Mouse (Mus musculus) splenic B cell, adult 2 months (primary cell): ENCODE results near the gene Rab25.

Source experiments
- DNase-seq: peaks from one replicate; pipeline ENCODE4 v3.0.0-alpha.2; 2011; ENCODE audit warnings: low read depth, low spot score
- H3K27me3 ChIP-seq: 2 replicates; pipeline ENCODE4 v1.6.1; 2012; ENCODE audit warnings: mild to moderate bottlenecking, low read length, moderate library complexity, mixed read lengths; ENCODE audit not compliant: control insufficient read depth, poor library complexity, insufficient read depth, severe bottlenecking
- H3K36me3 ChIP-seq: 2 replicates; pipeline ENCODE4 v1.6.1; 2012; ENCODE audit warnings: mild to moderate bottlenecking, low read length, moderate library complexity, mixed read lengths; ENCODE audit not compliant: control insufficient read depth, poor library complexity, insufficient read depth, severe bottlenecking

The Rab25 gene

GRCm38 (mm10) chr3:88555069-88555605 lies 7.0 kb upstream of the Rab25 start:
- Histone ChIP-seq H3K36me3 (peaks cover under 1% of the 10 kb centered on the region; the same call in 1 of the 2 replicates), H3K27me3 (no peaks in the 10 kb centered on the region)
- no peak for DNase-seq

GRCm38 (mm10) chr3:88553880-88554586 lies 5.9 kb upstream of the Rab25 start:
- peak; percentile 47 for DNase-seq
- H3K27me3 ChIP-seq = no peaks in the 10 kb centered on the region
- H3K36me3 ChIP-seq = peaks cover 2% of the 10 kb centered on the region; the same call in 1 of the 2 replicates

- Histone ChIP-seq H3K36me3 (peaks cover 3% of the 10 kb centered on the region; the same call in 1 of the 2 replicates), H3K27me3 (no peaks in the 10 kb centered on the region)
- DNase-seq = peak; percentile 90
Observed at GRCm38 (mm10) chr3:88553525-88553879, 5.4 kb upstream of the Rab25 start, which contains the start of gene Ubqln4. TSS of gene Ubqln4 (plus strand) at chr3:88553758.

GRCm38 (mm10) chr3:88552676-88553524 lies 4.8 kb upstream of the Rab25 start, which contains the start of gene Lamtor2:
TSS of gene Lamtor2 (minus strand) at chr3:88553074.
- Histone ChIP-seq H3K36me3 (peaks cover 3% of the 10 kb centered on the region; the same call in 1 of the 2 replicates), H3K27me3 (no peaks in the 10 kb centered on the region)
- DNase-seq = peak; percentile 93

- Histone ChIP-seq H3K27me3 (no peaks in the 10 kb centered on the region), H3K36me3 (peaks cover 3% of the 10 kb centered on the region; the same call in 1 of the 2 replicates)
- DNase-seq = peak; percentile 40
Observed at GRCm38 (mm10) chr3:88552082-88552645, 4.1 kb upstream of the Rab25 start.

- DNase-seq = no peak
- Histone ChIP-seq H3K36me3 (peaks cover 3% of the 10 kb centered on the region; the same call in 1 of the 2 replicates), H3K27me3 (no peaks in the 10 kb centered on the region)
Observed at GRCm38 (mm10) chr3:88551586-88551985, 3.5 kb upstream of the Rab25 start.

GRCm38 (mm10) chr3:88546674-88547418 lies 1.3 kb downstream of the Rab25 start:
- DNase-seq = no peak
- Histone ChIP-seq H3K27me3 (no peaks in the 10 kb centered on the region), H3K36me3 (peaks cover 3% of the 10 kb centered on the region; the same call in 1 of the 2 replicates)

GRCm38 (mm10) chr3:88544955-88545591 lies 3.0 kb downstream of the Rab25 start:
- peaks cover 3% of the 10 kb centered on the region; the same call in 1 of the 2 replicates for H3K36me3 ChIP-seq
- peak; percentile 74 for DNase-seq
- no peaks in the 10 kb centered on the region for H3K27me3 ChIP-seq

GRCm38 (mm10) chr3:88544514-88544913 lies 3.6 kb downstream of the Rab25 start:
- Histone ChIP-seq H3K36me3 (peaks cover 2% of the 10 kb centered on the region; the same call in 1 of the 2 replicates), H3K27me3 (no peaks in the 10 kb centered on the region)
- DNase-seq = peak; percentile 35

GRCm38 (mm10) chr3:88543651-88544410 lies 4.3 kb downstream of the Rab25 start:
- Histone ChIP-seq H3K36me3 (0 out of 2 replicates have a peak, but pooled peaks cover 1% of the 10 kb centered on the region), H3K27me3 (no peaks in the 10 kb centered on the region)
- peak; percentile 31 for DNase-seq

GRCm38 (mm10) chr3:88543174-88543573 lies 4.9 kb downstream of the Rab25 start:
- no peak for DNase-seq
- no peaks in the 10 kb centered on the region for H3K36me3 ChIP-seq

GRCm38 (mm10) chr3:88542486-88542885 lies 5.6 kb downstream of the Rab25 start:
- no peak for DNase-seq
- Histone ChIP-seq H3K27me3 (no peaks in the 10 kb centered on the region), H3K36me3 (no peaks in the 10 kb centered on the region)

More at GRCm38 (mm10) chr3:88543174-88543573, 4.9 kb downstream of the Rab25 start:
- H3K27me3 ChIP-seq = no peaks in the 10 kb centered on the region
